Mouse (Mus musculus): ENCODE results near the gene Plin4.

- no peak for TF ChIP-seq CTCF (IDR thresholded peaks at IDR 0.05; ENCODE audit: borderline replicate concordance, control insufficient read depth, extremely low read depth, insufficient read depth, low read length, poor library complexity)
- no peak for TF ChIP-seq POLR2A (IDR thresholded peaks at IDR 0.05; ENCODE audit: control insufficient read depth, extremely low read depth, insufficient read depth, low read length, poor library complexity)
These were observed 12.7 kb downstream of the Plin4 start for GRCm38 (mm10) chr17:56096883-56097282.

Data from thymus, adult 2 months (tissue).